In genomic region chr1:178491733-178492132, GRCm38 (mm10) we compare ENCODE assay signal across 19 mouse cellular contexts. TPM values are rescaled to one million over a fixed set of nuclear protein-coding genes. Genes with fewer than 3 reads are reported as not detected.
DNase-seq lines count a peak whose midpoint lies in the region; ATAC-seq and TF ChIP-seq lines count a peak whose summit lies in the region.
"Had no signal": no experiment of that assay in that cellular context is flagged by ENCODE, and none has a peak within 500 bp of the region (broad histone marks: within the 10 kb centered on the region; RNA-seq: fewer than 3 reads in every experiment).

No protein-coding gene starts in this region.

- ATAC-seq in common myeloid progenitor, adult 5-6 weeks (replicated peaks; ENCODE audit: low read depth, poor library complexity, severe bottlenecking) = peak; percentile 74
- peak; percentile 70 for ATAC-seq in megakaryocyte, adult 5-6 weeks (ENCODE audit: poor library complexity, severe bottlenecking)
- ATAC-seq in activated CD4-positive, CD25-positive, alpha-beta regulatory T cell, adult 4 months = no peak
- ATAC-seq: forebrain, embryonic 15.5 days; intestine, embryonic 15.5 days had no signal

- 82% methylated on average over 5 of the region's 5 CpGs for WGBS in lung, adult 2 months

- no peak for TF ChIP-seq CTCF in lung, adult 2 months (IDR thresholded peaks at IDR 0.05; ENCODE audit: insufficient read depth, low read length)

- H3K4me3 ChIP-seq in lung, adult 2 months (replicated peaks; ENCODE audit: extremely low read depth, low read depth, low read length) = no peak overlapping the region
- H3K4me3 ChIP-seq: embryonic facial prominence, embryonic 12.5 days; forebrain, embryonic 15.5 days; heart, embryonic 10.5 days; hindbrain, embryonic 10.5 days; intestine, embryonic 15.5 days had no signal

- no peak for TF ChIP-seq POLR2A in lung, adult 2 months (IDR thresholded peaks at IDR 0.05; ENCODE audit: borderline replicate concordance, extremely low read depth, low read depth, low read length)

- no peaks in the 10 kb centered on the region for H3K4me1 ChIP-seq in lung, adult 2 months (ENCODE audit: control insufficient read depth, insufficient read depth, low read length)
- H3K4me1 ChIP-seq: embryonic facial prominence, embryonic 12.5 days; forebrain, embryonic 15.5 days; intestine, embryonic 15.5 days had no signal

- peak; percentile 20 for DNase-seq in lung, postnatal 36 days
- no peak for DNase-seq in lung, adult 2 months
- no peak for DNase-seq in gastrocnemius, adult 8-10 months (ENCODE audit: low spot score in 2 of 2)
- no peak for DNase-seq in spleen, adult 18-20 months
- DNase-seq: adrenal gland, postnatal 14 days; B cell, adult 2 months; cerebellum, adult 11 months; cerebellum, adult 8-10 months; cerebellum, postnatal 14 days; gastrocnemius, postnatal 14 days; heart, postnatal 14 days had no signal

RNA-seq across cellular contexts. Expression of gene Kif26b, which starts 37.2 kb away (rescaled TPM):
- polyA plus RNA-seq in lung, adult 2 months (2012; rRNA removed) = 2.0 and 3.6 TPM in 2 replicates
- 0.69 and 1.3 TPM in 2 replicates for total RNA-seq in common myeloid progenitor, adult 5-6 weeks (2017)
- 0.02 and 0.20 TPM in 2 replicates for total RNA-seq in megakaryocyte, adult 5-6 weeks (2015)
- total RNA-seq in megakaryocyte, adult 5-6 weeks (2017) = 0.04 TPM in 1 of 2 replicates, not detected in the other
- 1 to 10 TPM; 2.3 to 4.9 (median 2.6) TPM for total RNA-seq in gastrocnemius, adult 8-10 months (2022)
- polyA plus RNA-seq in activated CD4-positive, CD25-positive, alpha-beta regulatory T cell, adult 4 months (2017; shearing (Covaris generic)) = not detected
